Mouse (Mus musculus): ENCODE measurements around the gene Plxnb2.
A peak's percentile ranks its signal among the peaks of the same experiment; 100 is the strongest.

Plxnb2 gene

DNA sequence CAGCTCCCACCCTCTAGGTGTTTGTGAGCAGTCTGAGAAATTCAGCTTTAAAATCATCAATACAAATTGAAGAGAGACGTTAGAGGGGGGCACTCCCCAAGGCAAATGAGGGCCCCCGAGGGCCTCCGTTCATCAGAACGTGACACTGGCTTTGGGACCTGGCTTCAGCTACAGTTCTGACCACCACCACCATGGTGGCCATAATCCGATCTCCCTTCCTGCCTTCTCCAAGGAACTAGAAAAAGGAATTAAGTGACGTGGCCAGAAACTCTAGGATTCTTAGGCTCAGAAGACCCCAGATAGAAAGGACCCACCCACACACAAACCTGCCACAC is 991 bp downstream of the Plxnb2 start:
- DNase-seq (ENCODE audit: low read depth, low spot score) = no peak

DNA sequence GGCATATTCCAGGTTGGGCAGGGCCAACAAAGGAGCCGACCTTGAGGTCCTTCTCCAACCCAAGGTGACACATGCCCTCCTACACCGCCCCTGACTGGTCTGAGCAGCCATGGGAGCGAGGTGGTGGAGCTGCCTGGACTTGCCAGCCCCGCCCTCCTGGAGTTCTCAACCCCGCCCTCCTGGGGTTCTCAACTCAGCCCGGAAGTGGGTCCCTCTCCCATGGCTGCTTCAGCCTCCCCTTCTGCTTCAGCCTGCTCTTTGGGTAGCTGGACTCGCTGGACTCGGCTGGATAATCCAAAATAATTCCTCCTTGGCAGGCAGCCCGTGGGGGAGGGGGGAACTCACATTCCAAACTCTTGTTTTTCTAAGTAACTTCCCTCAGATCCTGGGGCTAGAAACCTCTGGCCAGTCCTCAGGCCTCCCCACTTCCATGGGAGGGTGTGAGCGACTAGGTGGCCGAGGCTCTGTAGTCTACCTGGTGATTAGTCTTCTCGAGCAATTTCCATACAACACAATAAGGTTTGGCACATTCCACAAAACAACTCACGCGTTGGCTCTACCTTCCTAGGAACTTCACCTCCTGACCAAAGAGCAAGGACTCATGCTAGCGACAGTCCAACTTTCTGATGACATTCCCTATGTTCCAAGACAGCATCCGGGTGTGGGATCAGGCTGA is 1.5 kb downstream of the Plxnb2 start:
- no peak for DNase-seq (ENCODE audit: low read depth, low spot score)

DNA sequence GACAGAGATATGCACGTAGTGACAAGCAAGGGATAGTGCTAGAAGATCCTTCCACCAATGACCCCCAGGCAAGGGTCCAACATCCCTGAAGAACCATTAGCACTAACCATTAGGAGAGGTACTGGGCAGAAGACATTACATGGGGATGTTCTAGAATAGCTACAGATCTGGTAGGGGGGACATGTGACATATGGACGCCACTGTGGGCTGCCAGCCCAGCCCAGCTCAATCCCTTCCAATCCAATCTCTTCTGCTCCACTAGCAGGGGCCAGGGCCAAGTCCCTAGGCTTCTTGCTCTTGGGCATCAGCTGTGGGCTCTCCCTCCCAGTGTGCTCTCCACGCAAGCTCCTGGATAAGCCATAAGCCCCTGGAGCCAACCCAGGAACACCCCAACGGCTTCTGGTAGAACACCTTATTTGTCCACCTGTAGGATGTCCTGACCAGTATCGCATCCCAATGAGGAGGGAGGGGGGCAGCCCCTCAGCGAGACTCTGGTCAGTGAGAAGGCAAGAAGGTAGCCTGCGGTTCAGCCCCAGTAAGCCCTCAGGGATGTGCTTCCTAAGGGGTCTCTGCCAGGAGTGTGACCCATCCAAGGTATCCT is 2.2 kb downstream of the Plxnb2 start:
- DNase-seq (ENCODE audit: low read depth, low spot score) = no peak

DNA sequence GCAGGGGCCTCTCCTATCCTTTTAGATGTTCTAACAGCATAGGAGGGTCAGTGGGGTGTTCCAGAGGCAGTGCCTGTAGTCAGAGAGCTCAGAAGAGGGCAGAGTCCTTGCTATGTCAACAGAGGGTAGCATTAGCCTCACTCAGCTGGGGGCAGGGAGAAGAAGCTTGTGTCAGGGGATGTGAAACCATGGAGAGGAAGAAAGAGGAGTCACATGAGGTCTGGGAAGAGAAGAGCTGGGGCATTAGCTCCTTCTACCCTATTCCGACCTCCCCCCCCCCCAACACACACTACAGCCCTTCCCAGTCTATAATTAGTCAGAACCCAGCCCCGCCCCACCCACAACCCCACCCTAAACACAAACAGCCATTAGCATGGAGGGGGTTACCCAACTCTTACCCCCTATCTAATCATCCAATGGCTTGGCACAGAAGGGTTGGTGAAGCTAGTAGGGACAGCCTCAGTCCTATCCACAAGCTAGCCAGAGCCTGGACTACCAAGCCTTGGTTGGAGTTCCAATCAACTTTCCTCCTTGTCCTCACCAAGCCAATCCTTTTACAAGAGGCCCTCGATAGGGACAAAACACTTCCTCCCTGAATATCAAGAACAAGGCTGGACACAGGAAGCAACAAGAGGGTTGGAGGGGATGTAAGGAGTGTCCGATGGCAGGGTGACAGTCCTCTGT is 2.9 kb downstream of the Plxnb2 start:
- no peak for DNase-seq (ENCODE audit: low read depth, low spot score)

DNA sequence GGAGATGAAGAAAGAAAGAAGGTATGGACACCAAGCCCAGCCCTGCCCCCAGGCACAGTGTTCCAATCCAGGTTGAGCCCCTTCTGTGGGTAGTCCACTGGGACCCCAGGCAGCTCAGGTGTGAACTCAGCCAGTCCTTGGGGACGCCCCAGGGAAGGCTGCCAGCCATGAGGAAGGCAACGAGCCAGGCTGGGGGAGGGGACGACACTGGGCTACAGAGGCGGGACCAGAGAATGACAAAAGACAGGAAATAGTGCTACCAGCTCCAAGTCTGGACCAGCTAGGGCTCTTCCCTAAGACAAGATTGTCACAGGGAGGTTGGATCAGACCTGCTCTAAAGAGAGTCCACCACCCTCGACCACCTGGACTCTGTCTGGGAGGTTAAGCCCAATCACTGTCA is 3.5 kb downstream of the Plxnb2 start:
- no peak for DNase-seq (ENCODE audit: low read depth, low spot score)

DNA sequence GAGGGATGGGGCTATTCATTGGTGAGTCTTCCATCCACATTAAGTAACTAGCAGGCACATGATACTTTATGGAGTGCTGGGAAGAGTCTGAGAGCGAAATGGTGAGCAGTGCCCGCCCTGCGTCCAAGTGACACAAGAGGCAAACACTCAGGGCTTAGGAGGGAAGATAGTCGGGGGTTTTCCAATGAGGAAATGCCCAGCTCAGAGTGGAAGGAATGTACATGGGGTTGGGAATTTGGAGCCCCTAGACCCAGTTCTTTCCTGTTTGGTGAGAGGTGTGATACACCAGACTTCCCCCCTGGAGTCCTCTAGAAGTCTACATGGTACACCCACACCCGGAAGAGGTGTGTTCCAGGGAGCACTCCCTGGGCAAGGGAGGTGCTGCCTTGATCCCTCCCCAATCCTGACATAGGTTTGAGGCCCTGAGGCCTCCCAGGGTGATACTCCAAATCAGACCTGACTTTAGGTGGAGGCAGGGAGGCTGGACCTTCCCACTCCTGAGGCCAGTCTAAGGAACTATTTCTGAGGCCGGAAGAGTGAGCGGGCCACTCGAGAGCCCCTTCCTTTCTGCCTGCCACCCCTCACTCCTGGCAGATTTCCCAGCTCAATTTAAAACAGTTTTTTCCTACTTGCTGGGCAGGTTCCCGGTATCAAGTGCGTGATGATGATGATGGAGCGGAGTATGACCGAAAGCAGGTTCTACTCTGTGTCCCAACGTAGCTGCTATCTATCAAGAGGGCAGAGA is 5.0 kb downstream of the Plxnb2 start:
- no peak for DNase-seq (ENCODE audit: low read depth, low spot score)

DNA sequence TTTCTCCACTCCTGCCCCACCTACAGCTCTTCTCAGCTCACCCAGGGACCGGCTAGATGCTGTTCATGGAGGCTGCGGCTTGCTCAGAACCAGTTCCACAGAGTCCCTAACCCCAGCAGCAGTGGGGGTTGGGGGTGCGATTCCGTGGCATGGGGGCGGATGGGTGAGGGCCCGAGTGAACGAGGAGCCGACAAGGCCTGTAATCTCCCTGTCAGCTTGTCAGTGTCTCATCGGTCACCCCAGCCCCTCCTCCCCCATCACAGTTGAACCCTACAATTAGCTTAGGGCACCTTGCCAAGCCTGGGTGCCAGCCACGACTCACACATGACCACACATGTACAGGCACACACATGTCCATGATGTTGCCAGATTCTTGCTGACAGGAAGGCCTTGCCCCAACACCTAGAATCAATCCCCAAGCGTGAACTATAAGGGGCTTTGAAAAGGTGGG is 5.7 kb downstream of the Plxnb2 start:
- DNase-seq (ENCODE audit: low read depth, low spot score) = no peak

DNA sequence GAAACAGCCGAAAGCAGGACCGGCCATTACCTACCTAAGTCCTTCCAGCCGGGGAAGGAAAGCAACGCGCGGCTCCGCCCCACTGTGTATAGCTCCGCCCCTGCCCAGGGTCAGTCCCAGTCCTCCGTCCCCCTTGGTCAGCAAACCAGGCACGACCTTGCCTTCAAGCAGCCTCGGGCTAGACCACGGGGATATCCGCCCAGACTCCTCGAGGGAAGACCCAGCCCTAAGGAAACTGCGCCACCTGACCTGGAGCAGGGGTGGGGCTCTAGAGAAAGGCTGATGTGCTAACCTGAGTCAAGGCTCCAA is 6.7 kb downstream of the Plxnb2 start:
- no peak for DNase-seq (ENCODE audit: low read depth, low spot score)

DNA sequence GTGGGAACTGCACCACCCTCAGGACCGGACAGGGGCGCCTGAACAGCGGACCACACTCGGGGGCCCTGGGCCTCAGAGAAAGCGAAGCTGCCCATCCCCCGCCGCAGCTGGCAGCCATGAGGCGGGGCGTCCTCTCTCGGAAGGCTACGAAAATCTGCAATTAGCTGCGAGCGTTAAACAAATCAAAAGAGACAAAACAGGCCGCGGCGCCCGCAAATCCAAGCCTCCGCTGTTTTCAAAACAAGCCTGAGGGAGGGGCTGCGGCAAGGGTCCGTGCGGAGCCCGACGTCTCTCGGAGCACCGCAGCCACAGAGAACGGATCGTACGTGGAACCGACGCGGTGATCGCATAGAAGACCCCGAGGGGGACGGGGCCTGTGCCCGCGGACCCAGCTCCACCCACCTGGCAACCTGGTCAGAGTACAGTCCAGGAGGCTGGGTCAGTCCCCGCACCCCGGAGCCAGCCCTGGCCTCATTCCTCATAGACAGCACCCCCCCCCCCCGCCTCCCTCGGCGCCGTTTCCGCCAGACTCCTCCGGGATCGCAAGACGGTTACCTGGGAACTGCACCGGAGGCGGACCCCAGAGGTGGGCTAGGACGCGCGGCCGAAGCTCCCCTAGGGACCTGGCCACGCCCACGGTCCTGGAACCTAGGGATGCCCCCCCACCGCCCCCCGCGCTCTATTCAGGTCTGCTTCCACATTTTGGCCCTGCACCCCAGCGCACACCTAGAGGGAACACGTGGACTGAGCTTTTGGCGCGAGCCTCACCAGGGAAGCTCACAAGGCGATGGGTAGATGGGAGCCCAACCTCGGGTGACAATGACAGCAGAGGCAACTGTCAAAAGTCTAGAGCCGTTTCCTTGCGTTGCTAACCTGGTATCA is 7.3 kb downstream of the Plxnb2 start:
- DNase-seq (ENCODE audit: low read depth, low spot score) = no peak

DNA sequence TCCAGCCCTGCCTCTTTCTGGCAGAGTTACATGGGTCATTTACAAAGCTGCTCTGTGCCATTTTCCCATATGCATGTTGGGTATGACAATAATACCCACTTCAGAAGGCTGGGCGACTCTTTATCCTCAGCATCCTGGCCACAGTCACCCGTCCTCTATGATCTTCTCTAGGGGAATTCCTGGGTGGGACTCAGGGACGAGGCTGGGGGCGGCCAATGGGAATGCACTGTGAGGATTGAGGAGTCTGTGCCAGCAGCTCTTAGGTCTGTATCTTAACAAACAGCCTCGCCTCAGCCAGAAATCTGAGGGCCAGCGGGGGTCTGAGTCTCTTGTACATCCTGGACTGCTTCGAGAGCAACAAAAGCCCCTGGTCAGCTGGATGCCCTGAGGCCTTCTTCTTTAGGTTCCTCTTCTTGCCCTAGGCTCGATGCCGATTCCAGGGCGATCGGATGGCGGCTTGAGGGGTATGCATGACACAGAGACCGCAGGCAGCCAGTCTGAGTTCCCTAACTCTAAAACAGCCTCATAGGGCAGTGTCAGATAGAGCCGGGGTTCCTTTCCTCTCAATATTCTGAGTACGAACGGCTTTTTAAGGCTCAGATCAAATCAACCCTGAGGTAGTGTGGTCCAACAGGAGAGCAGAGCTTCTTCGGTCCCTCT is 8.2 kb downstream of the Plxnb2 start:
- no peak for DNase-seq (ENCODE audit: low read depth, low spot score)

DNA sequence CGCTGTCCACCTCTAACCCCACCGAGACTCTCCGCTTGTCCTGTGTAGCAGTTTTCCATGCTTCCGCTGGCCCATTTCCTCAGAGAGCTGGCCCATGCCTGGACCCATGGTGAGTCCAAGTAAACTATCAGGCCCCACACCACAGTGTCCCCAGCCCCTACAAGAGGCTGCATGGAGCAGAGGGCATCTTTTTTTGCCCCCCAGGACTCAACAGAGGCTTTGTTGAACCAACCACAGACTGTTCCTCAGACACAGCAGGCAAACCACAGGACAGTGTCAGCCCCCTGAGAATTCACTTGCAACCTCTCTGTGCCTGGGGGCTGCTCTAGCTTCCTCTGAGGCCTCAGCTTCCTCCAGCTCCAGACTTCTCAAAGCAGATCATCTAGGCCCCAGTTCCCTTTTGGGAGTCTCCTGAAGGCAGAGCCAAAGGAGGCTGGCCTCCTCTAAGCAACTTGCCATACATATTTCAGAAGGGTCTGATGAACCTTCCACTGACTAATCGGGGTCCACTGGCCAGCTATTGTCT is 9.0 kb downstream of the Plxnb2 start:
- DNase-seq (ENCODE audit: low read depth, low spot score) = no peak

DNA sequence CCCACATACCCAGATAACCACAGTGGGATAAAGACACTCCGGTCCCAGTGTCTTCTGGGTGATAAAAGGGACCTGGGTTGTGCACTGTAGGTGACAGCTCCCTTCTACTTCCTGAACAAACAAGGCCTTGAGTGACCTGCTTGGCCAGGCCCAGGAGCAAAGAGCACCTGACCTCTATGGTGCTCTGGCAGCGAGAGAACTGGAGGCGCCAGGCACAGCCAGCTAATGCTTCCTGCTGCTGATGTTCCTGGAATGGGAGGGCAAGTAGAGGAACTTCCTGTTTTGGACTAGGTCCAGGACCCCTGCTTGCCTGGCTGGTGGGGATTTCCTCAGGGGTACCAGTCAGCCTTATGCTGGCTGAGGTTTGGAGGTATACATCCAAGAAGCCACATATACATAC is 10.5 kb downstream of the Plxnb2 start:
- DNase-seq (ENCODE audit: low read depth, low spot score) = no peak

DNA sequence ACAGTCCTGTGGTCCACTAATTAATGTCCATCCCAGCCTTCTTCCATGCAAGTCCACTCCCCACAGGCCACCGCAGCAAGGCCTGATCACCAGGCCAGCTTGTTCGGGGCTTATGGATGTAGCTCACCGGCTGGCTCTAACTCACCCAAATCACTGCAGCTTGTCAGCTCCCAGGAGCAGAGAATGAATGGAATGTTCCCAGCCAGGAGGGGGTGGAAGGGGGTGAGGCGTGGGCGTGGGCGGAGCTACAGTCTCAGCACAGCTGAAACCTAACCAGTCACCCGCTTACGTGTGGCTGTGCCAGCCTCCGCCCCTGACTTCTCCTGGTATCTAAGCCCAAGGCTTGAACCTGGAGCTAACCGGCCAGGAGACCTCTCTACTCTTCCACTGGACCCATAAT is 11.2 kb downstream of the Plxnb2 start:
- DNase-seq (ENCODE audit: low read depth, low spot score) = peak; percentile 76

DNA sequence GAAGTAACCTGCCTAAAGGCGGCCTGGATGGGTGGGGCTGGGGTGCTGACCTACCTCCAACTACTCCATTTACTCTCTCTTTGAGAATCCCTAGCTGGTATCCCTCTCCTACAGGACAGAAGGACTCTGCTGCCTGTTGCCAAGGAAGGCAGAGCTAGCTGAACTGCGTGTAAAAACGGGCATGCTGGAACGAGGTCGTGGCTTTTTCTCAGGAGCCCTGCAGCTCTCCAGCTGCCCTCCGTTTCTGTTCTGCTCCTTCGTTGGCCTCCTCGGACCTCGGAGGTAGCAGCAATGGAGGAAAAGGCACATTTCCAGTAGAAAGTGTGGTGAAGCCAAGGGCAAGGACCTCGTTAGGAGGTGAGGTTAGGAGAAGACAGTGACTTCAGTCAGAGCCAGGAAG is 11.7 kb downstream of the Plxnb2 start:
- no peak for DNase-seq (ENCODE audit: low read depth, low spot score)

DNA sequence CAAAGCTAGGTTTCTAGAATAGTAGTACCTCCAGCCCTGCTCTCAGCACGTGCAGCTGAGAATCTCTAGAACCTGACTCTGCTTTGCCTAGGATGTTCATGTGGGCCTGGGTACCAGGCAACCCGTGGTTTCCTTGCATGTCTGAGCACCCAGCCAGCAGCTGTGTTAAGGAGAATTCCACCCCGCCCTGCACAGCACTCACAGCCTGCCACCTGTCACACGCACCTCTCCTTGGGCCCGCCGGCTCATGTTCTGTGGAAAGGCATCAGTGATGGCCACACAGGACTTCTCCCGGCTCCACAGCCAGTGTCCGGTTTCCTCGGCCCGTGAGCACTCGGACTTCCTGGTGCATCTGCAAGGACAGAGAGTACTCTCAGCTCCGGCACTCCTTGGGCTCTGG is 15.1 kb downstream of the Plxnb2 start:
- DNase-seq (ENCODE audit: low read depth, low spot score) = no peak

DNA sequence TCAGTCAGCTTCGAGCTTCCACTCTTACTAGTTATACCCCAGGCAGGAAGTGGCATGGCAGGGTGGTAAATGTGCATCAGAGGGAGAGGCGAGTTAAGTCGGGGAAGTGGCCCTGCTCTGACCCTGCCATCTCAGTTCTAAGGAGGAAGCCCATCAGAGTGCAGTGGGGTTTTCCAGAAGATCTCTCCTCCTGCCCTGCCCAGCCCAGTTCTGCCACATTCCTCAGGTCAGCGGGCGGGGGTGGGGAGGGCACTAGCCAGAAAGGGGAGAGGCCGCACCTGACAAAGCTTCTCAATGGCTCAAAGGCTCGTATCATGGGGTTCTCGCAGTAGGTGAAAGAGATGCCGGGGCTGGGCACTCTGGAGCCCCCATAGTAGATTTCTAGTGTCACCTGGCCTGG is 19.2 kb downstream of the Plxnb2 start:
- DNase-seq (ENCODE audit: low read depth, low spot score) = no peak

DNA sequence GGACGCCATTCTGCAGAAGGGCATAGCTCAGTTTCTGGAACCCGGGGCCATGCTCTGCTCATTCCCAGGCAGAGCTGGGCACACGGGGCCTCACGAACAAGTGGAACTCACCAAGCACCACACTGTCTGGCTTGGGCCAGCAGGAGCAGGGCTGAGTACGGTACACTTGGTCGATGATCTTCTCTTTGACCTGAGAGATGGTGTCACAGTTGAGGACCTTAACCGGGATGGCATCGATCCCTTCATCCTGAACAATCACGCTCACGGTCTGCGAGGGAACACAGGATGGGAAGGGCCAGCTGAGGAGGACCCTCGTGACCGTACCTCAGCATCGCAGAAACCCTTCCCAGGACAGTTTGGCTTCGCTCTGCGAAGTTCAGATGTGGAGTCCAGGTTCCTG is 22.1 kb downstream of the Plxnb2 start:
- no peak for DNase-seq (ENCODE audit: low read depth, low spot score)

DNA sequence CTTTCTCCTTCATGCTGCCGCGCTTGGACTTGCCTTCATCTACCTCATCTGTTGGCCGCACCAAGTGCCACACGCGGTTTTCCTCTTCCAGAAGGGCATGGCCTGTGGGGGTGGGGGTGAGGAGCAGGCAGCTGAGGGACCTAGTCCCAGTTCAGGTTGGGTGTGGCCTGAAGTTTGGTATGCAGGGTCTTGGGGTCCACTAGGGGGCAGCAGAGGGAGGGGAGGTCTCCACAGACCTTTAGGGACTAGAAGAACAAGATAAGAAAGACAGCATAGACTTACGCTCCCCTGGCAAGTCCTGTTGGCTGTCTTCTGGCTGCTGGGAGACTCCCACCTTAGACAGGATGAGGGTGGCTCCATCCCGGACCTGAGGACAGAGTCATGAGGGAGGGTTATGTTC is 22.6 kb downstream of the Plxnb2 start:
- DNase-seq (ENCODE audit: low read depth, low spot score) = no peak

DNA sequence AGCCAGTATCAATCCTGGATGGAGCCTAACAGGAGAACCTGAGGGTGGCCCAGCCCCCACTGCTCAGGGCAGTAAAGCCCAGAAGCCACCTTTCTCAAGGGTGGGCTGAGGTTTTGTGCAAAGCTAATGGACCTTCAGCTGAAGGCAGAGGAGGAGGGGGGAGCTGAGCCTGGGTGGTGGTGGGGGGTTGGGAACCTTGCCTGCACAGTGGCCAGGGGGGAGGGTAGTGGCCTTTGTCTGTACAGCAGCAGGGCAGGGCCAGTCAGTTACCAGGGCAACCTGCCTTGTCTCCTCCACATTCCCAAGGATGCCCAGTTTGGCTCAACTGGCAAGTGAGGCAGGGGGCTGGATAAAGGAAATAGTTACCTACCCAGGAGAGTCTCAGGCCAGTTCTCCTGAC is 28.3 kb downstream of the Plxnb2 start:
- DNase-seq (ENCODE audit: low read depth, low spot score) = no peak

DNA sequence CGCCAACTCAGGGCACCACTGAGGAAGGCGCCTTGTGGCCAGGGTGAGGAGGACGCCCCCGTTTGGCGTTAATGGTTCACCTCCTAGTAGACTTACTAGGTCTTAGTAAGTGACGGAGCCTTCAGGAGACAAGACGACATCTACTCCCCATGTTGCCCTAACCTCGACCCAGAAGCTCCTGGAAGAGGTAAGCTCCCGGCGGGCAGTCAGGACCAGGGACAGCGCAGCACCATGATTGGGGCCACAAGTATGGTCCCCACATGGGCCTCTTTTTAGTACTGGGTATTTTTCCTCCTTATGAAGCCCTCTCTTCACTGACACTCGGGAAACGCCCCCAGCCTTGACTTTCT is 30.6 kb downstream of the Plxnb2 start:
- DNase-seq (ENCODE audit: low read depth, low spot score) = no peak

All from telencephalon, adult 2 months (tissue).